Mouse (Mus musculus) heart, embryonic 14.5 days (tissue): ENCODE data around the gene Sept9. TPM values are rescaled to one million over a fixed set of nuclear protein-coding genes. Genes with fewer than 3 reads are reported as not detected.

Experiments used
- ATAC-seq: fragments of 200-750 bp; cut with Nextera tagmentation; 2 replicates; pipeline ENCODE4 v1.8.0; 2017; ENCODE audit warnings: low read depth, moderate TSS enrichment; ENCODE audit not compliant: insufficient number of reproducible peaks, insufficient read depth, low FRiP score
- H3K27ac ChIP-seq, 2 experiments: fragments of 200-500 bp in 1 of 2; fragments of 300-500 bp in 1 of 2; sonication (generic) in 1 of 2; replicated peaks in 1 of 2; 2 replicates each; pipeline ENCODE4 v1.5.1; 2012 to 2014; ENCODE audit warnings: low read depth in 2 of 2, low read length in 2 of 2, control low read depth in 1 of 2, mild to moderate bottlenecking in 1 of 2, mixed read lengths in 1 of 2; ENCODE audit not compliant: control insufficient read depth in 1 of 2, insufficient read depth in 1 of 2
- H3K27me3 ChIP-seq: fragments of 300-500 bp; sonication (generic); 2 replicates; pipeline ENCODE4 v1.6.1; 2014; ENCODE audit warnings: mild to moderate bottlenecking, low read length, control low read depth; ENCODE audit not compliant: control insufficient read depth, insufficient read depth
- H3K36me3 ChIP-seq: fragments of 300-500 bp; sonication (generic); 2 replicates; pipeline ENCODE4 v1.6.1; 2014; ENCODE audit warnings: mild to moderate bottlenecking, control low read depth, low read length, mixed read lengths; ENCODE audit not compliant: control insufficient read depth, insufficient read depth
- H3K4me1 ChIP-seq, 2 experiments: fragments of 200-500 bp in 1 of 2; fragments of 300-500 bp in 1 of 2; sonication (generic) in 1 of 2; 2 replicates each; pipeline ENCODE4 v1.6.1; 2012 to 2014; ENCODE audit warnings: low read length in 2 of 2, control low read depth in 1 of 2, mixed read lengths in 1 of 2; ENCODE audit not compliant: control insufficient read depth in 2 of 2, insufficient read depth in 2 of 2
- H3K4me2 ChIP-seq: fragments of 300-500 bp; sonication (generic); 2 replicates; pipeline ENCODE4 v1.6.1; 2014; ENCODE audit warnings: mild to moderate bottlenecking, low read length
- H3K4me3 ChIP-seq, 2 experiments: fragments of 200-500 bp in 1 of 2; fragments of 300-500 bp in 1 of 2; sonication (generic) in 1 of 2; 2 replicates each; pipeline ENCODE4 v1.5.1; 2012 to 2014; ENCODE audit warnings: low read length in 2 of 2, mild to moderate bottlenecking in 2 of 2, control low read depth in 1 of 2, low read depth in 1 of 2, moderate library complexity in 1 of 2; ENCODE audit not compliant: control insufficient read depth in 1 of 2, insufficient read depth in 1 of 2
- H3K9ac ChIP-seq: fragments of 300-500 bp; sonication (generic); 2 replicates; pipeline ENCODE4 v1.6.1; 2014; ENCODE audit warnings: mild to moderate bottlenecking, low read length
- H3K9me3 ChIP-seq: fragments of 300-500 bp; sonication (generic); 2 replicates; pipeline ENCODE4 v1.6.1; 2016; ENCODE audit warnings: low read length, control low read depth; ENCODE audit not compliant: control insufficient read depth
- WGBS: fragments of 180-500 bp; shearing (Covaris S2); extraction: QIAGEN DNeasy Blood & Tissue Kit; methylation state at CpG from one replicate; pipeline ENCODE4 v1.1.7; 2014; 5-methylcytosine and 5-hydroxymethylcytosine counted together
- polyA plus RNA-seq: library from polyadenylated mRNA; unstranded; fragments of >200 nt; fragmentation: Nextera tagmentation; extraction: Ambion mirVana; gene quantifications from 2 replicates; pipeline ENCODE4 v1.2.1, GENCODE M21; 2014

The Sept9 gene
- polyA plus RNA-seq, 1 experiment from 2014 or later: 51.8 TPM

DNA sequence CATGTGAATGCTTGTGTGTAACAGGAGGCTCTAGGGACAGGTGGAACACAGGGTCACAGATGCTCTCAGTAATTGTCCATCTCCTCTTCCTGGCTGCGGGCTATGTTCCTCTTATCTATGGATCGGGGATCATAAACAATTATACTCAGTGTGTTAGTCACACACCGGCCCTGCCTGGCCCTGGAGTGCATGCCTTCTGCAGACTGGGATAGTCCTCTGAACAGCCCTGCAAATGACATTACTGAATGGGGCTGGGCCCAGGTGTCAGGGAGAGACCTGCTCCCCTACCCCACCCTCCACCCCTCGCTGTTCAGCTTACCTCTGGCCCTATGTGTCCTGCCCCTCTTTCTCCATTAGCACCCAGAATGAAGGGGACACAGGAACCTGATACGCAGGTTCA is 22.6 kb upstream of the Sept9 start:
- peaks cover 6 to 13% of the 10 kb centered on the region in 2 experiments for H3K4me1 ChIP-seq
- H3K27me3 ChIP-seq: no peaks in the 10 kb centered on the region
- no peak overlapping the region for H3K4me2 ChIP-seq
- peaks cover 19% of the 10 kb centered on the region; the same call in 1 of the 2 replicates for H3K9me3 ChIP-seq
- H3K27ac ChIP-seq: no peak overlapping the region
- WGBS: 84% methylated on average over 5 of the region's 5 CpGs
- H3K9ac ChIP-seq: no peak overlapping the region
- no peak overlapping the region for H3K4me3 ChIP-seq
- H3K36me3 ChIP-seq: no peaks in the 10 kb centered on the region
- no peak for ATAC-seq

GRCm38 (mm10) chr11:117177303-117177979 is 22.0 kb upstream of the Sept9 start:
- 44% methylated on average over 8 of the region's 11 CpGs for WGBS
- Histone ChIP-seq H3K9me3 (peaks cover 25% of the 10 kb centered on the region; the same call in 1 of the 2 replicates), H3K4me2 (no peak overlapping the region), H3K27me3 (no peaks in the 10 kb centered on the region), H3K4me3 (no peak overlapping the region), H3K9ac (no peak overlapping the region), H3K27ac (no peak overlapping the region), H3K36me3 (no peaks in the 10 kb centered on the region), H3K4me1 (peaks cover 6 to 13% of the 10 kb centered on the region in 2 experiments)
- ATAC-seq: peak; percentile 48

DNA sequence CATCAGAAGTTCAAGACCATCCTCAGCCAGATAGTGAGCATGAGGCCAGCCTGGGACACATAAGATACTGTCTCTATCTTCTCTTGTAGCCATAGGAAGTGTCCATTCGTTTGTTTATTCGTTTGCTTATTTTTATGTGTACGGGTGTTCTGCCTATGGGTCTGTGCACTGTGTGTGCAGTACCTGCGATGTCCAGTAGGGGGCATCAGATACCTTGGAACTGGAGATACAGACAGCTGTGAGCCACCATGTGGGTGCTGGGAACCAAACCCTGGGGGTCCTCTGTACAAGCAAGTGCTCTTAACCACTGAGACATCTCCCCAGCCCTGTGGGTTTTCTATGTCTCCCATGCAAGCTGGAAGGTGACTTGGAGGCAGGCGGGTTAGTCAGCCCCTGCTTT is 19.6 kb upstream of the Sept9 start:
- H3K27ac ChIP-seq: no peak overlapping the region
- H3K27me3 ChIP-seq: no peaks in the 10 kb centered on the region
- ATAC-seq: no peak
- peaks cover 30% of the 10 kb centered on the region; the same call in 1 of the 2 replicates for H3K9me3 ChIP-seq
- H3K4me3 ChIP-seq: no peak overlapping the region
- H3K9ac ChIP-seq: no peak overlapping the region
- H3K4me1 ChIP-seq: peaks cover 2 to 5% of the 10 kb centered on the region in 2 experiments; a peak in 2 of 4 replicates
- 78% methylated on average over 5 of the region's 5 CpGs for WGBS
- no peaks in the 10 kb centered on the region for H3K36me3 ChIP-seq
- H3K4me2 ChIP-seq: no peak overlapping the region

- H3K27me3 ChIP-seq: no peaks in the 10 kb centered on the region
- no peak overlapping the region for H3K4me3 ChIP-seq
- no peaks in the 10 kb centered on the region for H3K4me1 ChIP-seq
- H3K36me3 ChIP-seq: no peaks in the 10 kb centered on the region
- WGBS: 84% methylated on average over 3 of the region's 3 CpGs
- peaks cover 30% of the 10 kb centered on the region; the same call in 1 of the 2 replicates for H3K9me3 ChIP-seq
- no peak for ATAC-seq
- H3K27ac ChIP-seq: no peak overlapping the region
- no peak overlapping the region for H3K4me2 ChIP-seq
- H3K9ac ChIP-seq: no peak overlapping the region
These were observed 16.7 kb upstream of the Sept9 start for GRCm38 (mm10) chr11:117182808-117183207.

DNA sequence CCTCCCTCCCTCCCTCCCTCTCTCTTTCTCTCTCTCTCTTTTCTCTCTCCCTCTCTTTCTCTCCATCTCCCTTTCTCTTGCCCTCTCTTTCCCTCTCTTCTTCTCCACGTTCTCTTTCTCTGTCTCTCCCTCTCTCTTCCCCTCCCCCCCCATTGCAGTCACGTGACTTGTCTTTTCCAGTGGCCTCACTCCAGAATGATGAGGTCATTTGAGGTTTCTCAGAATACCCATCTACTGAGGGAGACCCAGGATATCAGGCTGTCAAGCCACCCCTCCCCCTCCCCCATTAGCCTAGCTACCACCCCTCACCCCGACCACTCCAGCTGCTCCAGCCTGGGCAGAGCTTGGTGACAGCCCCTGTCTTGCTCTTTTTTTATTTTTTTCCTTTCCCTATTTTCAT is 16.2 kb upstream of the Sept9 start:
- Histone ChIP-seq H3K27me3 (no peaks in the 10 kb centered on the region), H3K4me2 (no peak overlapping the region), H3K4me1 (no peaks in the 10 kb centered on the region), H3K9me3 (peaks cover 30% of the 10 kb centered on the region; the same call in 1 of the 2 replicates), H3K27ac (no peak overlapping the region), H3K9ac (no peak overlapping the region), H3K36me3 (no peaks in the 10 kb centered on the region), H3K4me3 (no peak overlapping the region)
- ATAC-seq: no peak
- 62% methylated on average over 3 of the region's 3 CpGs for WGBS

GRCm38 (mm10) chr11:117183841-117184240 is 15.6 kb upstream of the Sept9 start:
- Histone ChIP-seq H3K9me3 (peaks cover 30% of the 10 kb centered on the region; the same call in 1 of the 2 replicates), H3K27me3 (no peaks in the 10 kb centered on the region), H3K4me3 (no peak overlapping the region), H3K9ac (no peak overlapping the region), H3K4me2 (no peak overlapping the region), H3K36me3 (no peaks in the 10 kb centered on the region), H3K27ac (no peak overlapping the region), H3K4me1 (no peaks in the 10 kb centered on the region)
- no peak for ATAC-seq
- 80% methylated on average over 5 of the region's 5 CpGs for WGBS

GRCm38 (mm10) chr11:117185076-117185933 is 14.2 kb upstream of the Sept9 start:
- WGBS: 61% methylated on average over 21 of the region's 21 CpGs
- H3K9ac ChIP-seq: no peak overlapping the region

More at GRCm38 (mm10) chr11:117185076-117185933, 14.2 kb upstream of the Sept9 start:
- Histone ChIP-seq H3K27me3 (no peaks in the 10 kb centered on the region), H3K4me2 (no peak overlapping the region), H3K4me3 (no peak overlapping the region), H3K27ac (no peak overlapping the region), H3K4me1 (no peaks in the 10 kb centered on the region), H3K36me3 (no peaks in the 10 kb centered on the region), H3K9me3 (peaks cover 24% of the 10 kb centered on the region; the same call in 1 of the 2 replicates)
- no peak for ATAC-seq
